Mouse (Mus musculus) testis, adult 2 months (tissue): ENCODE data around the gene Nrip1.

Source experiments
- CTCF ChIP-seq: fragments of 200-500 bp; IDR thresholded peaks from 2 replicates; pipeline ENCODE4 v1.5.1; 2012; ENCODE audit warnings: low read depth, mild to moderate bottlenecking, inconsistent platforms, low read length, moderate library complexity; ENCODE audit not compliant: control insufficient read depth, insufficient read depth, insufficient replicate concordance
- POLR2A ChIP-seq: fragments of 200-500 bp; IDR thresholded peaks from 2 replicates; pipeline ENCODE4 v1.6.1; 2012; ENCODE audit warnings: low read depth, mild to moderate bottlenecking, inconsistent platforms, low read length, moderate library complexity; ENCODE audit not compliant: control insufficient read depth

DNA sequence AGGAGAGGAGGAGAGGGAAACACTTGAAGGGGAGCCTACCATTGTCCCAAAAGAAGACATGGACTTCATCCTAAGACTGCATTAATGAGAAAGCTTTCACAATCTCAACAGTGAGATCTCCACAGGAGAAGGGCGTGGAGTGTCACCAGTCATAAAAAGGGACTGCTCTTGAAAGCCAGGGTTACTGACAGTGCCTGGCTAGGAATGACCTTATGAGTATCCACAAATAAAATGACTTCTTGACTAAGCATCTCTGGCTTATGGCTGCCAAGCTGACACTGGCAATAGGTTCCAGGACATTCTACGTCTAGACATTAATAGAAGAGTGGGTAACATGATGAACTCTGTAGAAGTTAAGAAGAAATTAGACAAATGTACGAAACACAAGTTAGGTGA lies 48.3 kb downstream of the Nrip1 start:
- TF ChIP-seq CTCF (no peak), POLR2A (no peak)
